Mouse (Mus musculus) heart, embryonic 15.5 days (tissue): ENCODE data around the gene Kdm2a. TPM values are rescaled to one million over a fixed set of nuclear protein-coding genes. Genes with fewer than 3 reads are reported as not detected.
A peak's percentile ranks its signal among the peaks of the same experiment; 100 is the strongest.

Experiments used
- ATAC-seq: fragments of 200-750 bp; cut with Nextera tagmentation; replicated peaks from 2 replicates; pipeline ENCODE4 v1.8.0; 2017; ENCODE audit warnings: low read depth, moderate TSS enrichment; ENCODE audit not compliant: insufficient number of reproducible peaks, insufficient read depth, low FRiP score
- H3K27ac ChIP-seq: fragments of 300-500 bp; sonication (generic); 2 replicates; pipeline ENCODE4 v1.5.1; 2015; ENCODE audit warnings: mild to moderate bottlenecking, inconsistent platforms
- H3K27me3 ChIP-seq: fragments of 300-500 bp; sonication (generic); 2 replicates; pipeline ENCODE4 v1.6.1; 2015; ENCODE audit warnings: inconsistent platforms
- H3K36me3 ChIP-seq: fragments of 300-500 bp; sonication (generic); 2 replicates; pipeline ENCODE4 v1.6.1; 2015; ENCODE audit warnings: mild to moderate bottlenecking, inconsistent platforms
- H3K4me1 ChIP-seq: fragments of 300-500 bp; sonication (generic); replicated peaks from 2 replicates; pipeline ENCODE4 v1.6.1; 2015; ENCODE audit warnings: inconsistent platforms
- H3K4me2 ChIP-seq: fragments of 300-500 bp; sonication (generic); 2 replicates; pipeline ENCODE4 v1.6.1; 2015; ENCODE audit warnings: inconsistent platforms, mild to moderate bottlenecking, moderate library complexity
- H3K4me3 ChIP-seq: fragments of 300-500 bp; sonication (generic); 2 replicates; pipeline ENCODE4 v1.5.1; 2015; ENCODE audit warnings: mild to moderate bottlenecking, inconsistent platforms
- H3K9ac ChIP-seq: fragments of 300-500 bp; sonication (generic); 2 replicates; pipeline ENCODE4 v1.6.1; 2015; ENCODE audit warnings: mild to moderate bottlenecking, inconsistent platforms
- H3K9me3 ChIP-seq: fragments of 300-500 bp; sonication (generic); replicated peaks from 2 replicates; pipeline ENCODE4 v1.6.1; 2016; ENCODE audit warnings: inconsistent platforms
- WGBS: fragments of 180-500 bp; shearing (Covaris S2); methylation state at CpG from one replicate; pipeline ENCODE4 v1.1.7; 2015; ENCODE audit warnings: mixed read lengths; 5-methylcytosine and 5-hydroxymethylcytosine counted together
- polyA plus RNA-seq: library from polyadenylated mRNA; unstranded; fragments of >200 nt; fragmentation: Nextera tagmentation; extraction: Ambion mirVana; gene quantifications from 2 replicates; pipeline ENCODE4 v1.2.1, GENCODE M21; 2015

The Kdm2a gene
- polyA plus RNA-seq: 29.5 and 37.2 TPM in 2 replicates

DNA sequence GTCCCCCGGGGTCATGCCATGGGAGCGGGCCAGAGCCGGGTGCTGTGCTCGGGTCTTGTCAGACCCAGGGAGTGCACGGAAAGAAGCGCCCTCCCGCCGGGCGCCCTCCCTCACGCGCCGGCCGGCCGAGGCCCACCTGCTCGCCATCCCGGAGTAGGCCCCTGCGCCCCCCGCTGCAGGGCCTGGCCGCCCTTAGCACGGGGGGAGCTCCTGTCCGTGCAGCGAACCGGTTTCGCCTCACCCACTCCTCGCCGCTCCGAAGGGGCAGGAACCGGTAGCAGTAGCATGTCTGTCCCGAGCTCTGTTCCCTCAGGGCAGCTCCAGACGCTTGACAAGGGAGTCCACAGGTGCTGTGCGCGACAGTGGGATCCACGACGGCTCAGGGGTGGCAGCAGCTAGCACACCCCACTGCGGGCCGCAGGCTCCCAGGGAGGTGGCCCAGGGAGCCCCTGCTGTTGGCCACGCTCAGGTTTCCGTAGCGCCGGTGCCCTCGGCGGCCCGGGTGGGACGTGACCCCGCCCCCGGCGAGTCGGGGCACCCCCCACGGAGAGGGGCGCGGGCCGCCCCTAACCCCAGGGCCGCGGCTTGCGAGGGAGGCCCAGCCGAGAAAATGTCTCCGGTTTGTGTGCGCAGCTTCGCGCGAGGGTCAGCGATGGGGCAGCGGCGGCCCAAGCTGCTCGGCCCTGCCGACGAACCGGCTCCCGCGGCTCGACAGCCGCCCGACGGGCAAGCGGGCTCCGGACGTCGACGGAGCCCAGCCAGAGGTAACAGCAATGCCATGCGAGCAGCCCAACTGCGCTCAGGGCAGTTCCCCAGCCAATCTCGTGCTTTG, at the start of gene Kdm2a:
Gene Kdm2a, minus strand, starts transcription at position 488 of the 832 bp plus-strand sequence.
- H3K9ac ChIP-seq: peak within 1 kb of the TSS; percentile 71
- WGBS: 2% methylated on average over 80 of the region's 82 CpGs
- peak within 1 kb of the TSS; percentile 90 for H3K4me2 ChIP-seq
- ATAC-seq: peak; percentile 41
- no peaks in the 10 kb centered on the region for H3K36me3 ChIP-seq
- H3K4me3 ChIP-seq: peak within 1 kb of the TSS; percentile 84
- peak within 1 kb of the TSS; percentile 87 for H3K27ac ChIP-seq
- H3K27me3 ChIP-seq: no peaks in the 10 kb centered on the region
- no peaks in the 10 kb centered on the region for H3K9me3 ChIP-seq
- peaks cover 20% of the 10 kb centered on the region for H3K4me1 ChIP-seq

DNA sequence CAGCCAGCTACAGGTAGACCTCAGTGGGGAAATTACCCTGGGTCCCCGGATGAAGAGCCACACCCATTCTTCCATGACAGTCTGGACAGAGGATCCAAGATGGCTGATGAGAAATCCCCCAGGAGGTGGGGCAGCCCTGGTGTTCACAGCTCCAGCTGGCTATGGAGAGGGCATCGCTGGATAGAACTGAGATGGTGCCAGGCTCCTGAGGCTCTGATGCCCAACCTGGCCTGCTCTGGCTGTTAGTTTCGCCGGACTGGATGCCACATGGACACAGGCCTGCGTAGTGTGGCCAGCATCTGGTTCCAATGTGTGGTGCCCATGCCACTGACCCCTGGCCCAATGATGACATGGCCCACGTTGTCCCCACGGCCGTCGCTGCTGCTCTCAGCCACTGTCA, 49.4 kb upstream of the Kdm2a start:
- Histone ChIP-seq H3K9me3 (no peaks in the 10 kb centered on the region), H3K4me1 (peaks cover 2% of the 10 kb centered on the region; the same call in 1 of the 2 replicates), H3K4me3 (no peak overlapping the region), H3K27ac (no peak overlapping the region), H3K9ac (no peak overlapping the region), H3K36me3 (no peaks in the 10 kb centered on the region), H3K4me2 (no peak overlapping the region), H3K27me3 (no peaks in the 10 kb centered on the region)
- no peak for ATAC-seq
- 84% methylated on average over 9 of the region's 9 CpGs for WGBS

DNA sequence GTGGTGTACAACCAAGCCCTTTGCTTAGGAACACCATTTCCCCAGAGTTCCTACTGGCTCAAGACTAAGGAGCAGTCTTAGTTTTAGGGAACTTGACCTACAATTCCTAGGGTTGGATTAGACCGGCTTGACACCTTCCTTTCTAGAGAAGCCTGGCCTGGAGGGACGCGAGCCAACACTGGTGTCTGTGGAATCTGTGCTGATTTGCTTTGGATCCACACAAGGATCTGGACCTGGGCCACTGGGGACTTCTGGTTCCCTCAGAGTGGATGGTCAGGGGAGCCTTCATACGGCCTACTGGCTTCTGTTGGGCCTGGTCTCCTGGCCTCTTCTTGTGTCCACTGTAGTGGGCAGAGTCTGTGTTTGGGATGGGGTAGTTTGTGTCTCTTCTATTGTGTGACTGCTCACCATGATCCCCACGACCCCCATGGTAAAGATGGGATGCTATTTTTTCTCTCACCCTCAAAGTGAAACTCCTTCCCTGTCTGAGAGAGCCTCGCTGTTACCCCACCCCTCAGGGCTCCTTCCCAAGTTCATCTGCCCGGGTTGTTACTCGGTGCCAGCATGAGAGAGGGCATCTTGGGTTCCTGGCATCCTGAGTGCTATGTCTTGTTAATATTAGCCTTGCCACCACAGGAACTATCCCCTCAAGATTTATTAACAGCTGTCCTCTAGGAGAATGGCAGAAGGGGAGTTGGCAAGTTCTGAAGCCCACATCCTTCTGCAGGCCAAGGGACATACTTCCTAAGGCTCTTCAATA, 48.8 kb upstream of the Kdm2a start:
- Histone ChIP-seq H3K27me3 (no peaks in the 10 kb centered on the region), H3K4me1 (peaks cover 6% of the 10 kb centered on the region), H3K36me3 (no peaks in the 10 kb centered on the region), H3K4me3 (no peak overlapping the region), H3K27ac (no peak overlapping the region), H3K9ac (no peak overlapping the region), H3K9me3 (no peaks in the 10 kb centered on the region), H3K4me2 (no peak overlapping the region)
- ATAC-seq: no peak
- WGBS: 82% methylated on average over 8 of the region's 8 CpGs

DNA sequence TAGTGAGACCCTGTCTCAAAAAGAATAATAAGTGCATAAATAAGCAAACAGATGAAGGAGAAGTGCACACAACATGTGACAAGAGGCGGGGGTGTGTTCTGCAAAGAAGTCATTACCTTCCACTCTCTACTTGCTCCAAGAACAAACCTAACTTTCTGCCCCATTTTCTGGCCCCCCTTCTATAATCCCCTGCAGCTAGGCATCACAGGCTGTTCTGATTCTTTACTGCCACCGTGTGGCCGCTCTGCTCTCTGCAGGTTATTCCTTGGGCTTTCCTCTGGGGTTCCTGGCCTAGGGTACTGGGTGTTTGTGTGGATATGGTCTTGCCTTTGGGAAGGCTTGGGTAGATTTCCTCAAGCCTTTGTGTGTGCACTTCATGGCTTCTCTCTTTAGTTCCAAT, 44.3 kb upstream of the Kdm2a start:
- 7% methylated on average over 3 of the region's 3 CpGs for WGBS
- no peaks in the 10 kb centered on the region for H3K9me3 ChIP-seq
- peaks cover 37% of the 10 kb centered on the region for H3K4me1 ChIP-seq
- no peak overlapping the region for H3K9ac ChIP-seq
- no peak for ATAC-seq
- H3K4me3 ChIP-seq: no peak overlapping the region
- peak overlapping the region; percentile 27; the same call in 1 of the 2 replicates for H3K27ac ChIP-seq
- H3K4me2 ChIP-seq: no peak overlapping the region
- H3K36me3 ChIP-seq: no peaks in the 10 kb centered on the region
- H3K27me3 ChIP-seq: no peaks in the 10 kb centered on the region

DNA sequence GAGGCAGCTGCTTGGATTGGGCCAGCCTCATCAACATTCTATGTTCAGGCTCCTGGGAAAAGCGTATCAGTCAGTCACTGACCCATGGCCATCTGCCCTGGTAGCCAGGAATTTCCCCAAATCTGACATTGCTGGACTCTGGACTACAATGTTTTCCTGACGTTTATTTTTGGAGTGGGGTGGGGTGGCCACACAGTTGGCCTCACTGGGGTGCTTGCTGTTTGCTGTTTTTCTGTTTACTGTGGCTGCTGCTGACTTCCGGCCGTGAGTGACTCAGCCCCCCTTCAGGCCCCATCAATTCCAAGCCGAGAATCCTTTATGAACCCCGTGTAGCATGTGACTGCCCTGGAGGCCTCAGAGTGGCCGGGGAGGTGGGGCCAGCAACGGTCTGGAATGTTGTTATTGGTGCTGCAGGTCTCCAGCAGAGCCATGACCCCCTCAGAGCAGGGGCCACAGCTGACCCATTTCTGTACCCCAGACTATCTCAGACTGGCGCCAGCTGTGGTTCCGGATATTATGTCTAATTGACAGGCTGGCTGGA, 43.6 kb upstream of the Kdm2a start:
- ATAC-seq: no peak
- Histone ChIP-seq H3K36me3 (no peaks in the 10 kb centered on the region), H3K27ac (peak overlapping the region; percentile 27), H3K4me2 (no peak overlapping the region), H3K4me1 (peaks cover 37% of the 10 kb centered on the region), H3K9me3 (no peaks in the 10 kb centered on the region), H3K27me3 (no peaks in the 10 kb centered on the region), H3K4me3 (no peak overlapping the region), H3K9ac (0 out of 2 replicates have a peak overlapping the region, but pooled peaks have one; percentile 13)
- 26% methylated on average over 10 of the region's 10 CpGs for WGBS

DNA sequence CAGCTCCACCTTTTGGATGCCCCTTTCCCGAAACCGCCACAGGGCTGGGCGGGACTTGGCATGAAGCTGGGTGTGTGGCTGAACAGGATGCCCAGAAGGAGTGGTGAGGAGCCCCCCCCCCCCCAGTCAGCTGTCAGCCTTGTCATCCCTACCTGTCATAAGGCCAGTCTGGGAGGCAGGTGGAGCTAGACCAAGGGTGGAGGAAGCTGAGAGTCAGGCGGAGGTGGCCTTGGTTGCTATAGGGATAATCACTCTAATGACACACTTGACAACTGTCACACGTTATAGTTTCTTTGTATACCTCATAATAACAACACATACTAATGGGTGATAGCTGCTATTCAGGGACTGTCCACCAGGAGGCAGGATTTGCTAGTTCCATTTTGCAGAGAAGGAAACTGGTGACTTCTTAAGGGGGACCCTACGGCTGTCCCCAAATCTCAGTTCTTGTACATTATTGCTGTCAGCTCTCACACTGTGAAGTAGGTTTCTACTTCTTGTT, 43.1 kb upstream of the Kdm2a start:
- ATAC-seq: no peak
- Histone ChIP-seq H3K27ac (peak overlapping the region; percentile 27; the same call in 1 of the 2 replicates), H3K4me3 (no peak overlapping the region), H3K4me2 (0 out of 2 replicates have a peak overlapping the region, but pooled peaks have one; percentile 89), H3K27me3 (no peaks in the 10 kb centered on the region), H3K4me1 (peaks cover 39% of the 10 kb centered on the region), H3K9me3 (no peaks in the 10 kb centered on the region), H3K36me3 (no peaks in the 10 kb centered on the region), H3K9ac (no peak overlapping the region)
- 24% methylated on average over 6 of the region's 6 CpGs for WGBS

DNA sequence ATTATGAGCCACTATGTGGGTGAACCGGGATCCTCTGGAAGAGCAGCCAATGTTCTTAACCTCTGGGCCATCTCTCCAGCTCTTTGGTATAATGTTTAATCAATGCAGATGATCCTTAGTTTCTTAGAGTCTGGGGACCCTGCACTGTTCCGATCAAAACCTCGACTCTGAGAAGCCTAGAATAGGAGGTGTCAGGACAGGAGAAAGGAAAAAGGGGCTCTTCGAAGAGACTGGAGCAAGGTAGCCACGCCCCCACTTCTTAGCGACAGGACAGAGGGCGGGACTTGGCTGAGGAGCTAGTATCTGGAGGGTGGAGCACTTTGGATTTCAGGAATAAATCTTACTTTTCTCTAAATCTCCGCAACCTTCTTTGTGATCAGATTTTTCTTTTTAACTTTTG, 42.1 kb upstream of the Kdm2a start:
- Histone ChIP-seq H3K27ac (no peak overlapping the region), H3K9me3 (no peaks in the 10 kb centered on the region)

DNA sequence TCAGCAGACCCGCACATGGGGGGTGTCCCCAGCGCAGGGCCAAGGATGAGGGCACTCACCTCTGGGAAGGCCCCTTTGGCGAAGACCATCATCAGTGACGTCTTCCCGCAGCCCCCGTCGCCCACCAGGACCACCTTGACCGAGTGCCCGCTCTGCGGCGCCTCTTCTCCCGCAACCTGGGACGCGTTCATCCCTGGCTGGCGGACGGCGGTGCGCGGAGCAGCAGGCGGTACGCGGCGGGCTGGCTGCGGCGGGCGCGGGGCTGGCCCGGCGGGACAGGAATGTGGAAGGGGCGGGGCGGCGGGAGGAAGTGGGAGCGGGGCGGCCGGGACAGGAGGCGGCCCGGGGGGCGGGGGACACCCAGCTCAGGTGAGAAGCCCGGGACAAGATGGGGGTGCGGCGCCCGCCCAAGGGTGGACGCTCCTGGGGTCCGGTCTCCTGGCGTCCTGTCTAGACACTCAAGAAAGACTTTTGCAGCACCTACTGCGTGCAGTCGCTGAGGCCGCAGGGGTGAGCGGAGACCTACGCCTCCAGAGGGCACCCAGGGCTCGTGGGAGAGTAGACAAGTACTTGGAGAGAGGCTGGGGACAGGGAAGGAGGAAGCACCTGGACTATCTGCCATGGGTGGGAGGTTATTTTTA, 41.2 kb upstream of the Kdm2a start, which contains the start of gene Rhod:
Gene Rhod, minus strand, starts transcription at position 272 of the 641 bp plus-strand sequence.
- Histone ChIP-seq H3K4me3 (peak within 1 kb of the TSS; percentile 76), H3K27me3 (no peaks in the 10 kb centered on the region), H3K4me2 (peak within 1 kb of the TSS; percentile 89), H3K4me1 (peaks cover 40% of the 10 kb centered on the region), H3K36me3 (no peaks in the 10 kb centered on the region), H3K9ac (peak within 1 kb of the TSS; percentile 71), H3K9me3 (no peaks in the 10 kb centered on the region), H3K27ac (peak within 1 kb of the TSS; percentile 49)
- 0% methylated on average over 50 of the region's 51 CpGs for WGBS
- ATAC-seq: peak; percentile 67; the same call in 1 of the 2 replicates

More for the DNA sequence above, 42.1 kb upstream of the Kdm2a start:
- WGBS: 8% methylated on average over 8 of the region's 8 CpGs
- H3K4me2 ChIP-seq: peak overlapping the region; percentile 89
- peaks cover 40% of the 10 kb centered on the region for H3K4me1 ChIP-seq
- peak overlapping the region; percentile 76 for H3K4me3 ChIP-seq
- ATAC-seq: no peak
- no peaks in the 10 kb centered on the region for H3K36me3 ChIP-seq
- no peaks in the 10 kb centered on the region for H3K27me3 ChIP-seq
- no peak overlapping the region for H3K9ac ChIP-seq

DNA sequence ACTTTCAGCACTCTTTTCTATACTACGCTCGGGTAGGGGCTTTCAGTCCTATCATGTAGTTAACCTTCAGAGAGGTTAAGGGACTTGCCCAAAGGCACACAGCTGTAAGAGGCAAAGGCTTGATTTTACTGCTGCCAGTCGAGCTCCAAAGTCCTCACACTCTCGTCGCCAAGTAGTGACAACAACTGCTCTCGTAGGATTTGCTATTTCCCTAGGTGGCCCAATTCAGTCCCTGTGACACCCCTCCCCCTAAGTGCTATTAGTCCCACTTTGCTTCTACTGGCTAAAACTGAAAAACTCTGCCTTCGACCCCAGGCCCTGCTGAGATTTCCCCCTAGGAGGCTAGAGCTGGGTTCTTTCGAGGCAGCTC, 40.7 kb upstream of the Kdm2a start:
- H3K4me2 ChIP-seq: peak overlapping the region; percentile 89
- peak; percentile 3; the same call in 1 of the 2 replicates for ATAC-seq
- H3K4me3 ChIP-seq: peak overlapping the region; percentile 76
- no peaks in the 10 kb centered on the region for H3K9me3 ChIP-seq
- peak overlapping the region; percentile 49 for H3K27ac ChIP-seq
- peaks cover 40% of the 10 kb centered on the region for H3K4me1 ChIP-seq
- no peaks in the 10 kb centered on the region for H3K36me3 ChIP-seq
- peak overlapping the region; percentile 71 for H3K9ac ChIP-seq
- 6% methylated on average over 8 of the region's 8 CpGs for WGBS
- no peaks in the 10 kb centered on the region for H3K27me3 ChIP-seq

DNA sequence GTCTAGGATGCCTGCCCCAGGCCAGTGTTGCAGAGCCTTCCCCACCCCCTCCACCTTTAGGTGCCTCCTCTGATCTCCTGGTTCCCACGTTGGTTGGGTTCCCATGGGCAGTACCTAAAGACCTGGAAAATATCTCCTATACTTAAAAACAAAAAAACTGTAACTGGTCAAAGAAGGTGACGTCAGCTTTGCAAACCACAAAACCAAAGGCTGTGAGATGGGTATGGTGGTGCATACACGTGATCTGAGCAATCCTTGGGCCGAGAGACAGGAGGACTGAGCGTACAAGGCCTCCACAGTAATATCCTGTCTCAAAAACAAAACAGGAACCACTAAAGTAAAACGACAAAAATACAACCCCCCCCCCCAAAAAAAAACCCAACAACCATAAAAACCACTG, 39.8 kb upstream of the Kdm2a start:
- Histone ChIP-seq H3K27ac (no peak overlapping the region), H3K27me3 (no peaks in the 10 kb centered on the region), H3K4me3 (no peak overlapping the region; the same call in 1 of the 2 replicates), H3K4me1 (peaks cover 40% of the 10 kb centered on the region), H3K4me2 (peak overlapping the region; percentile 89), H3K9ac (no peak overlapping the region), H3K36me3 (no peaks in the 10 kb centered on the region), H3K9me3 (no peaks in the 10 kb centered on the region)
- ATAC-seq: no peak
- 64% methylated on average over 6 of the region's 6 CpGs for WGBS
